Mouse (Mus musculus): ENCODE measurements around the gene Tmprss11f.

DNA sequence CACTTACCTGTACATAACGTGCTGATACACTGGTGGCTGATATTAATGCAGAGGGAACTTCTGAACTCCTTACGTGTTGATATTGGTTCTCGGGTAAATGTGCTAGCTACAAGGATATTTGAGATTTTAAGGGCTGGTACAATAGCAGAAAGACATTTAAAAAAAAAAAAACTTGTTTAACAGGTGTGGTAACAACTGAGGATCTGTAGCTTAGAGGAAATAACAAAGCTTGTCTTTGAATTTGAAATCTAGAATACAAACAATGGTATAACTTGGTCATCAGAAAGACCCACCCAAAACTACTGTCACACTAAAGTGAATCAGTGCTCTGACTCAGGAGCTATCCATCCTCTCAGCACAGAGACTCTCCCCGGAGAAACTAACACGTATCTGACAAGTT lies 44.0 kb upstream of the Tmprss11f start, which contains the start of gene Tmprss11b:
- TF ChIP-seq CTCF (IDR thresholded peaks at IDR 0.05; ENCODE audit: borderline replicate concordance, insufficient read depth, low read length) (no peak), POLR2A (IDR thresholded peaks at IDR 0.05; ENCODE audit: low read depth, low read length) (no peak)
